Mouse (Mus musculus): ENCODE data around the gene Ppp6r1.

The Ppp6r1 gene

GRCm38 (mm10) chr7:4658128-4658907 is 501 bp downstream of the Ppp6r1 start:
- in situ Hi-C loops (cut with MboI, MseI) = loop anchor here (25.0 kb wide), 1 partner anchor 1021 kb away; the partner anchor contains the start of genes Cnot3, Prpf31 and Tfpt

- in situ Hi-C loops (cut with MboI, MseI) = loop anchor here (25.0 kb wide), 1 partner anchor 1020 kb away; the partner anchor contains the start of genes Cnot3, Prpf31 and Tfpt
Observed at GRCm38 (mm10) chr7:4657521-4658127, 1.2 kb downstream of the Ppp6r1 start.

- in situ Hi-C loops (cut with MboI, MseI) = loop anchor here (25.0 kb wide), 1 partner anchor 1020 kb away; the partner anchor contains the start of genes Cnot3, Prpf31 and Tfpt
Observed at GRCm38 (mm10) chr7:4656818-4657217, 2.0 kb downstream of the Ppp6r1 start.

- in situ Hi-C loops (cut with MboI, MseI) = loop anchor here (25.0 kb wide), 1 partner anchor 1019 kb away; the partner anchor contains the start of genes Cnot3, Prpf31 and Tfpt
Observed at GRCm38 (mm10) chr7:4655916-4656315, 2.9 kb downstream of the Ppp6r1 start.

GRCm38 (mm10) chr7:4655393-4655792 is 3.4 kb downstream of the Ppp6r1 start:
- in situ Hi-C loops (cut with MboI, MseI) = loop anchor here (25.0 kb wide), 1 partner anchor 1018 kb away; the partner anchor contains the start of genes Cnot3, Prpf31 and Tfpt

GRCm38 (mm10) chr7:4654221-4654620 is 4.6 kb downstream of the Ppp6r1 start:
- in situ Hi-C loops (cut with MboI, MseI) = loop anchor here (25.0 kb wide), 1 partner anchor 1017 kb away; the partner anchor contains the start of genes Cnot3, Prpf31 and Tfpt

GRCm38 (mm10) chr7:4653780-4654179 is 5.0 kb downstream of the Ppp6r1 start:
- in situ Hi-C loops (cut with MboI, MseI) = loop anchor here (25.0 kb wide), 1 partner anchor 1016 kb away; the partner anchor contains the start of genes Cnot3, Prpf31 and Tfpt

GRCm38 (mm10) chr7:4653351-4653750 is 5.5 kb downstream of the Ppp6r1 start:
- in situ Hi-C loops (cut with MboI, MseI) = loop anchor here (25.0 kb wide), 1 partner anchor 1016 kb away; the partner anchor contains the start of genes Cnot3, Prpf31 and Tfpt

GRCm38 (mm10) chr7:4652726-4653125 is 6.1 kb downstream of the Ppp6r1 start:
- in situ Hi-C loops (cut with MboI, MseI) = loop anchor here (25.0 kb wide), 1 partner anchor 1015 kb away; the partner anchor contains the start of genes Cnot3, Prpf31 and Tfpt

GRCm38 (mm10) chr7:4651581-4651980 is 7.2 kb downstream of the Ppp6r1 start:
- in situ Hi-C loops (cut with MboI, MseI) = loop anchor here (25.0 kb wide), 1 partner anchor 1014 kb away; the partner anchor contains the start of genes Cnot3, Prpf31 and Tfpt

- in situ Hi-C loops (cut with MboI, MseI) = no loop called here
Observed at GRCm38 (mm10) chr7:4647992-4648391, 10.8 kb downstream of the Ppp6r1 start.

- in situ Hi-C loops (cut with MboI, MseI) = no loop called here
Observed at GRCm38 (mm10) chr7:4647291-4647690, 11.5 kb downstream of the Ppp6r1 start.

- in situ Hi-C loops (cut with MboI, MseI) = no loop called here
Observed at GRCm38 (mm10) chr7:4646806-4647205, 12.0 kb downstream of the Ppp6r1 start.

- in situ Hi-C loops (cut with MboI, MseI) = no loop called here
Observed at GRCm38 (mm10) chr7:4643225-4643624, 15.6 kb downstream of the Ppp6r1 start.

- in situ Hi-C loops (cut with MboI, MseI) = no loop called here
Observed at GRCm38 (mm10) chr7:4641956-4642355, 16.9 kb downstream of the Ppp6r1 start.

GRCm38 (mm10) chr7:4641155-4641554 is 17.7 kb downstream of the Ppp6r1 start:
- in situ Hi-C loops (cut with MboI, MseI) = no loop called here

- in situ Hi-C loops (cut with MboI, MseI) = no loop called here
Observed at GRCm38 (mm10) chr7:4636179-4636578, 22.6 kb downstream of the Ppp6r1 start.

GRCm38 (mm10) chr7:4631031-4631430 is 27.8 kb downstream of the Ppp6r1 start, which contains the start of gene Tmem86b:
Gene Tmem86b, minus strand, starts transcription at chr7:4631422.
- in situ Hi-C loops (cut with MboI, MseI) = no loop called here

- in situ Hi-C loops (cut with MboI, MseI) = no loop called here
Observed at GRCm38 (mm10) chr7:4630198-4630597, 28.6 kb downstream of the Ppp6r1 start.

- in situ Hi-C loops (cut with MboI, MseI) = no loop called here
Observed at GRCm38 (mm10) chr7:4629586-4629985, 29.2 kb downstream of the Ppp6r1 start.

GRCm38 (mm10) chr7:4625928-4626327 is 32.9 kb downstream of the Ppp6r1 start:
- in situ Hi-C loops (cut with MboI, MseI) = no loop called here

GRCm38 (mm10) chr7:4624343-4624742 is 34.5 kb downstream of the Ppp6r1 start:
- in situ Hi-C loops (cut with MboI, MseI) = no loop called here

All from T-helper 1 cell (primary cell).